Mouse (Mus musculus): ENCODE results near the gene Vopp1. TPM values are rescaled to one million over a fixed set of nuclear protein-coding genes. Genes with fewer than 3 reads are reported as not detected.

Gene Vopp1
- polyA plus RNA-seq, 1 experiment from 2014 or later: 25.0 TPM

- no peak for DNase-seq (ENCODE audit: low spot score)
Measured at GRCm38 (mm10) chr6:57703703-57704102, 121.3 kb downstream of the Vopp1 start.

GRCm38 (mm10) chr6:57702743-57703499, 122.0 kb downstream of the Vopp1 start:
- peak; percentile 93 for DNase-seq (ENCODE audit: low spot score)

- no peak for DNase-seq (ENCODE audit: low spot score)
Measured at GRCm38 (mm10) chr6:57702376-57702742, 122.6 kb downstream of the Vopp1 start, which contains the start of gene Lancl2. Gene Lancl2 (plus strand): TSS chr6:57702540.

GRCm38 (mm10) chr6:57701686-57702085, 123.3 kb downstream of the Vopp1 start:
- no peak for DNase-seq (ENCODE audit: low spot score)

- no peak for DNase-seq (ENCODE audit: low spot score)
Measured at GRCm38 (mm10) chr6:57693116-57693515, 131.8 kb downstream of the Vopp1 start.

- DNase-seq (ENCODE audit: low spot score): peak; percentile 91
Measured at GRCm38 (mm10) chr6:57691467-57692261, 133.3 kb downstream of the Vopp1 start, which contains the start of gene Pyurf. Gene Pyurf (minus strand): TSS chr6:57692078.

- no peak for DNase-seq (ENCODE audit: low spot score)
Measured at GRCm38 (mm10) chr6:57684156-57684555, 140.8 kb downstream of the Vopp1 start.

Other genes with a start within 250 kb of the Vopp1 start
- gene Herc6, start 244.2 kb downstream of the Vopp1 start, polyA plus RNA-seq (2015; fragmentation: Nextera tagmentation; extraction: Ambion mirVana): 9.4 and 11.2 TPM in 2 replicates
- 7.4 and 8.3 TPM in 2 replicates for gene Pyurf, start 133.1 kb downstream of the Vopp1 start, polyA plus RNA-seq (2015; fragmentation: Nextera tagmentation; extraction: Ambion mirVana)
- 14.0 and 14.5 TPM in 2 replicates for gene Lancl2, start 122.6 kb downstream of the Vopp1 start, polyA plus RNA-seq (2015; fragmentation: Nextera tagmentation; extraction: Ambion mirVana)
- gene Vmn1r21, start 25.2 kb upstream of the Vopp1 start, polyA plus RNA-seq (2015; fragmentation: Nextera tagmentation; extraction: Ambion mirVana): not detected in 2 replicates
- gene Vmn1r22, start 82.9 kb upstream of the Vopp1 start, polyA plus RNA-seq (2015; fragmentation: Nextera tagmentation; extraction: Ambion mirVana): not detected in 2 replicates
- not detected in 2 replicates for gene Vmn1r23, start 101.7 kb upstream of the Vopp1 start, polyA plus RNA-seq (2015; fragmentation: Nextera tagmentation; extraction: Ambion mirVana)
- gene Vmn1r24, start 136.3 kb upstream of the Vopp1 start, polyA plus RNA-seq (2015; fragmentation: Nextera tagmentation; extraction: Ambion mirVana): not detected in 2 replicates
- not detected in 2 replicates for gene Vmn1r25, start 155.7 kb upstream of the Vopp1 start, polyA plus RNA-seq (2015; fragmentation: Nextera tagmentation; extraction: Ambion mirVana)
- gene Vmn1r26, start 190.0 kb upstream of the Vopp1 start, polyA plus RNA-seq (2015; fragmentation: Nextera tagmentation; extraction: Ambion mirVana): not detected in 2 replicates

Data from thymus, postnatal 0 days (tissue).